Mouse (Mus musculus) olfactory bulb, adult 2 months (tissue): Measurements from ENCODE around the gene Fgfr2.

Experiments used
- CTCF ChIP-seq: fragments of 200-500 bp; IDR thresholded peaks from 2 replicates; pipeline ENCODE4 v1.5.1; 2012; ENCODE audit warnings: low read depth, mild to moderate bottlenecking, low read length, moderate library complexity; ENCODE audit not compliant: insufficient read depth
- POLR2A ChIP-seq: fragments of 200-500 bp; IDR thresholded peaks from 2 replicates; pipeline ENCODE4 v1.6.1; 2012; ENCODE audit warnings: mild to moderate bottlenecking, low read depth, low read length, moderate library complexity; ENCODE audit not compliant: insufficient read depth

DNA sequence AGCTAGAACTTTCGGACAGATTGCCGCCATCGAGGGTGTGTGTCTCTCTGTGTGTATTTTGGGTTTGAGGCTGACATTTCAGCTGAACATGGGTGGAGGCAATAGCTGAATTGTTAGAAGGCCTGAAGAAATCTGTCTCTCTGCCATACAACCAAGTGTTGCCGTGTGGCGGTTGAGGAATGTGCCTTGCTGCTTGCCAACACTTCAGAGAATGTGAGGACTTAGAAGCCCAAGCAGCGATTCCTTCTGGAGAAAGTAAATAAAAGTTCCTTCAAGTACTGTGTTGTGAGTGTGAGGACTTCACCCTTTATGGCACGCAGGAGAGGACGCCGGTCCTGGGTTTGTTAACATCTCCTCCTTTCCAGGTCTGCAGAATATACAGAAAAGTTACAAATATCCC lies 2482.5 kb downstream of the Fgfr2 start:
- TF ChIP-seq CTCF, result no peak
- no peak for TF ChIP-seq POLR2A
